Mouse (Mus musculus) cerebellum, adult 9-11 months (tissue): ENCODE results near the gene Mterf1b.
"Not testable (repeated sequence)": the region's sequence is repeated elsewhere in the genome, so short reads cannot be mapped to it uniquely, and the experiment has no call there.

Experiments used
- DNase-seq: peaks from one replicate; pipeline ENCODE4 v3.0.0; 2022

The Mterf1b gene

GRCm38 (mm10) chr5:4191671-4192480 is at the start of gene Mterf1b:
Gene Mterf1b (plus strand): TSS chr5:4192367.
- peak; percentile 26 for DNase-seq

DNA sequence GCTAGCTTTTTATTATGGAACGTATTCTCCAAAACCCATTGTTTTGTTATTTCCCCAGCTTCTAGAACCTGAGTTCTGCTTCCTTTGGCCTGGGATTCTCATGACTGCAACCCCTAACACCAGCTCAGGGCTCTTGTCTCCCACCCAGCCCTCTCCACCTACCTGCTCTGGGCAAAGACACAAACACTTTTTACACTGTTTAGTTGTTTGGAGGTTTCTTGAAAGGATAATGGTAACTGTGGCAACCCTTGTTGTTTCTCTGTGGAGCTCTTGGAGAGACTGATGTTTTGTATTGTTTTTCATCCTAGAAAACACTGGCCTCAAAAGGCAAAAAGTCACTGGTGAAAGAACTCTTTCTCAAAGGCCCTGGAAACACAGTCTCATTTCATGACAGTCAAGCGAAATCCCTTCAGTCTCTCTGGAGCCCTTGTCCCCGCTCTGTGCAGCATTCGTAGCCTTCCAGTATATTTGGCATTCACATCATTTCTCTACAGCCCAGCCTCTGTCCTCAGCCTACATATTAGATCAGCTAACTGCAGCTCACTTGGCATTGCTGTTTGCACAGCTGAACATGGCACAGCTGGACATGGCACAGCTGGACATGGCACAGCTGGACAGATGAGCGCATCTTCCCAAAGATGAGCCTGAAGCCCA is 32.6 kb upstream of the Mterf1b start:
- not testable (repeated sequence) for DNase-seq

GRCm38 (mm10) chr5:4161554-4161953 is 30.6 kb upstream of the Mterf1b start:
- peak; percentile 15 for DNase-seq

DNA sequence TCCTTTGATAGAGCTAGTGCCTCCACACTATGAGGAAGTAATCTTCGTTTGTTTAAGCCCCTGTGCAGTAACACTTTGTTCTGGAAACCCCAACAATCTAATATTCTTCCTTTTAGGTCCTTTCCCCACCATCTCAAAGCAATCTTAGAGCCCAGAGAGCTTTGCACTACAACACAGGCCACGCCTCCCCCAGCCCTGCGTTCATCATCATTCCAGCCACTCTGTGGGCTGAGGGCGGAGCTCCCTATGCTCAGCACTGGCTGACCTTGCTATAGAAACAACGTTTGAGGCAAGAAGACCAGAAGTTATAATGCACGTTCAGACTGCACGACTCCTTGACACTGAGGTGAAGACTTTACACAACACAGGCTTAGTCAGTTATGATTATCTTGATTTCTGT is 29.7 kb upstream of the Mterf1b start:
- DNase-seq = no peak

- not testable (repeated sequence) for DNase-seq
These were observed 24.2 kb upstream of the Mterf1b start for GRCm38 (mm10) chr5:4167813-4168529.

- not testable (repeated sequence) for DNase-seq
These were observed 23.6 kb upstream of the Mterf1b start for GRCm38 (mm10) chr5:4168530-4168926.

DNA sequence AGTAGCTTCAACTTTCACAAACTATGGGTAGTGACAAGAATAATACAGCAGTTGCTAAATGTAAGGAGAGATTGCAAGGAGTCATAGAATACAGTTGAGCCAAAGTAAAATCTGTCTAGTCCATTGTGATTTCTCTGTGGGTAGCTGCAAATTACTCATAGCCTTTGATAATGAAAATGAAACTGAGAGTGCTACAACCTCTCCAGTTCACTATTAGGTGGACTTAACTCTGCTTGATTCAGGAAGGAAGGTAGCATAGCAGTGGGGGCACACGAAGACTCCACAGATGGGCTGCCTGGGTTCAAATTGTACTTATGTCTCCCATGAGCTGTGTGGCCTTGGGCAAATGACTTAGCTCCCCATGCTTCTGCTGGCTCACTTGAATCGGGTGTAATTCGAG is 15.7 kb upstream of the Mterf1b start:
- not testable (repeated sequence) for DNase-seq

DNA sequence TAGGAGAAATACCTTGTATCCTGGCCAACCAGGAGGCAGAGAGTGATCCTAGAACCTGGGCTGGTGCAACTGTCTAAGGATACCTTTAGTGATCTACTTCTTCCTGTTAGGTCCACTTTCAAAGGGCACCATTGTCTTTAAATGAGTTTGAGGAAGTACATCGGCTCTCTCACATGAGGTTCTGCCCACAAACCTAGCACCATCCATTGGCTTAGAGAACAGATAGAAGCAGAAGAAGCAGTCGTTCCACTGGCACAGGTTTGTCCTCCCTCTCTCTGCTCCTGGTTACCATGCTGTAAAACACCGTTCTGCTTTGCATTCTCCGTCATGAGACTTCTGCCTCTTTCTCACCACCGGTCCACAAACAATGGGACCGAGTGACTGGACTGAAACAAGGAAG is 12.8 kb upstream of the Mterf1b start:
- DNase-seq = no peak

DNA sequence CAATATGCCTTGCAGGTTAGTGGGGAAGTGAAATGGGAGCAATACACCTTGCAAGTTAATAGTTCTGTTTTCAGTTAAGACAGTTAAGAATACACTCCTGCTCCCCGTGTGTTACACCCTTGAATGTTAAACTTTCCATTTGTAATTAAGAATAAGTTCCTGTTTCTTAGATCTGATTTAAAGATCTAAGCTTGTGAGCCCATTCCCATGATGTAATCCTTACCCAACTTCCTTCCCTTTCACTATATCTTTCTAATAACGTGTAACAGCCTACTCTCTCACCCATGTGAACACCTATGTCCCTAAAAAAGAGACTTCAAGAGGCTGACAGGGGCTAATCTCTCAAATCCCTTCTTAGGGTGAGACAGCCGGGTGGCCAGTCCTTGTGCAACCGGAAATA is 5.4 kb upstream of the Mterf1b start:
- DNase-seq = no peak

GRCm38 (mm10) chr5:4192481-4193246 is 497 bp downstream of the Mterf1b start:
- DNase-seq = not testable (repeated sequence)

DNA sequence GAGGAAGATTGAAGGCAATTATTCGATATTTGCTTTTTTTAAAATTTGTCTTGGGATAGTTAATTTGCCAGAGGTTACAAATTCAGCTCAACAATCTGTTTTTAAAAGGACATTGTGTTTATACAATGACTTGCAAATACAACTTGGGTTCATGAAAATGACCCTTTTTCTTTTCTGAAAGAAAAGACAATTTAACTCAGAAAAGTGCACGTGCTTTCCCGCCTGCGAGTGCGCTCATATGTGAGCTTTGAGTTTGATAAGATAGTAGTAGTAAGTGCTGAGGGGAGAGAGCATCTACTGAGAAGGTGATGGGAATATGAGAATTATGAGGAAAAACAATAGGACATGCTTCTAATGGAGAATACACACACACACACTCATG is 1.1 kb downstream of the Mterf1b start:
- no peak for DNase-seq

- no peak for DNase-seq
These were observed 2.0 kb downstream of the Mterf1b start for GRCm38 (mm10) chr5:4194166-4194565.

DNA sequence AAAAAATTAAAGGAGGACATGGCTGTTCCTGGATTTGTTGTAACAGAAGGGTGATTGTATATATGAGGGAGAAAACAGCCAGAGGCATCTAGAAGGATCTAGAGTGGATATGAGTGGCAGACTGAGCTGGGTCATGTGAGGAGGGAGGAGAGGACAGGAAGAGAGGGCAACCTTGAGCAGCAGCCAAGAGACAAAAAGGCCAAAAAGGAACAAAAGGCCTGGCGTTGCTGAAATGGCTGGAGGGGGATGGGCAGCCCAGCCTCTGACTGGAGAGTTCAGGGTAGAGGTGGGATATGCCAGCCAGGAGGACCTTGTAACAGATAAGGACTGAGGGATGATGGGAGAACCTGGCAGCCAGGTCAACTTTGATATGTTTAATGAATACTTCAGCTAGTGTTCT is 2.9 kb downstream of the Mterf1b start:
- no peak for DNase-seq

- DNase-seq = no peak
These were observed 9.2 kb downstream of the Mterf1b start for GRCm38 (mm10) chr5:4201368-4201767.

DNA sequence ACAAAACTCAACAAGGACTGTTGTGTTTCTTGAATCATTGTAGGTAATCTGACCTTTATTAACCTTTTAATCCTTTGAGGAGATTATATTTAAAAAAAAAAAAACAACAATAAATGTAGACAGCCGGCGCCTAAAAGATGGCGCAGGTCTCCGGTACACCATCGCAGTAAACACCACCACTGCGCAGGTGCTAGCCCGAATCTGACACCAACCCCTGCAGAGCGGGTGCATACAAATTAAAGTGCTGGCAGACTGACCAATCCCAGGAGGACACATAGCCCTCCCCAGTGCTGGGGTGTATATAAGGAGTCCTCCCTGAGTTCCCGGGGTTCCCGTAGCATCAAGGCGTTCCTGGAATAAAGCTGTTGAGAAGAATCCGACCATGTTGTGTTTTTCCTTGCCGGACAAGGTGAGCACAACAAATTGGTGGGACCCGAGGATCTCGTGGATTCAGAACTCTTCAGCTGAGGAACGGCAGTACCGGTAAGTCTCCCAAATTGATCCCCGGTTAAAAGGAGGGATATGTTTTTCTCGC is 10.2 kb downstream of the Mterf1b start:
- not testable (repeated sequence) for DNase-seq

DNA sequence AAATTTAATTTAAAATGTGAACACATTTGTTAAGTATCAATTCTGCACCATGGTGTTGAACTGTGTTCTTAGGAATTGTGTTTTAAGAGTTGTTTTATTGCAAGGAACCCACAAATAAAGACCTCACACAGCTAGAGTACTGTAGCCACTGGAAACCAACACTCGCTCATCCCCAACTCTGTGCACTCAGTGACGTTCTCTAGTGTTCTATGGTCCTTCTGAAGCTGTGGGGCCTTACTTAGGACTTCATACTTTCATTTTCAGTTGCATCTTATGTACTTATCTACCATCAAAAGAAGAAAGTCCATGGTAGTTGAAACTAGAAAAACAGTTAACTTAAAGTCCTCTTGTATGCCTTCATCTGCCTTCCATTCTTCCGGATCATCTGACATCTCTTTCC is 17.9 kb downstream of the Mterf1b start:
- not testable (repeated sequence) for DNase-seq

DNA sequence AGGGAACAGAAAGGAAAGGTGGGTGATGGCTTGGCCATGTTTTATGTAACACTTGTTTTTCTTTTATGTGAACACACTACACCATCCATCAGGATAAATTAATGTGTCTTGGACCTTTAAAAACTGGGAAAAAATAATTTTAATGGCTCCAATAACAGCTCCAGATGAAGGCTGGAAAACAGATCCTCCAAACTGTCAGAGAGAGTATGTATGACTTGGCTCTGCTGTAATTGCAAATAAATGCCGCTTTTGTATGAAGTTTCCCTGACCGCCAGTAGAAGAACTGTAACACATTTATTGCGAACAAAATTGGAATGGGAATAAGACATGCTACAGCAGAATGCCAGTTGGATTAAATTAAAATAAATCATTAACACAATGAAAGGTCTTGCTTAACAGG is 29.1 kb downstream of the Mterf1b start:
- no peak for DNase-seq

DNA sequence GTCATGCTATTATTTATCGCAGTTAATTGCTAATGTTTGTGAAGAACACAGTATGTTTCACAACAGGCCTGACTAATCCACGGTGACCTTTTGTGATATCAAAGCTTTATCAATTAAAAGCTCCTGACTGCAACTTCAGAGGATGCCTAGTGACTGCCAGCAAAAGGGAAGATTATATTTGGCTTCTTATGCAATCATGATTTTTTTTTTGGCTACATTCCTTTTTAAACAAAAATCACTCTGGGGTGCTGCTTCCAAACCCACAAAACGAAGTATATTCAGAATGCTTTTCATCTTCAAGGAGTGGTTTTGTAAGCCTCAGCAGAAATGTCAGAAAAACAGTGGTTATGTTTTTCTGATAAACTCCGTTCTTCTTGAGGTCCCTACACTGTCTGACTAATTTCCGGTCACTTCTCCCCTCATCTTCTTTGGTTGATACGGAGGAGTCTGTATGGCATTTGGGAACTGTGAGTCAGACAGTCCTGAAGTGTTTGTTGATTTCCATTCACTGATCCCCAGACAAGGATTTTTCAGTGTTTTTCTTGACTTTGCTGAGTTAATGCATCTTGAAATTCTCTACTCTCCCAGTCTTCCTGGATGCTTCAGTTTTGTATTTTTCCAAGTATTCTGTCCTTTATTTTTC is 29.9 kb downstream of the Mterf1b start:
- DNase-seq = no peak

GRCm38 (mm10) chr5:4232163-4232562 is 40.0 kb downstream of the Mterf1b start:
- DNase-seq = no peak

DNA sequence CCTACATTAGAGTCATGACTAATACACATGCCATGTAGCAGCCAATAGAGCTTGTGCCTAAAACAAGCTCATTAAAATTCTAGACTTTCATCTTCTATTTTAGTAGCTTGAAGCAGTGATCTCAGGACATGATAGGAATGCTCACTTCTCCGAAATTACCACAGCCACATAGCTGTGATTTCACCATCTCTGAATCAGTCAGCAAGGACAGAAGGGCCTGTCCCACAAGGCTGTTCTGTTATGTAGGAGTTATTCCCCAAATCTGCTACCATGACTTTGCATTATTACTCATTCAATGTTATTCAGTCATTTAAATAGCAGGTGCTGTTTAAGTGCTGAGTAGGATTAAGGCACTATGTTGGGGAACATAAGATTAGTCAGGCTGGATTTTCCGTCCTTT is 42.3 kb downstream of the Mterf1b start:
- DNase-seq = no peak

DNA sequence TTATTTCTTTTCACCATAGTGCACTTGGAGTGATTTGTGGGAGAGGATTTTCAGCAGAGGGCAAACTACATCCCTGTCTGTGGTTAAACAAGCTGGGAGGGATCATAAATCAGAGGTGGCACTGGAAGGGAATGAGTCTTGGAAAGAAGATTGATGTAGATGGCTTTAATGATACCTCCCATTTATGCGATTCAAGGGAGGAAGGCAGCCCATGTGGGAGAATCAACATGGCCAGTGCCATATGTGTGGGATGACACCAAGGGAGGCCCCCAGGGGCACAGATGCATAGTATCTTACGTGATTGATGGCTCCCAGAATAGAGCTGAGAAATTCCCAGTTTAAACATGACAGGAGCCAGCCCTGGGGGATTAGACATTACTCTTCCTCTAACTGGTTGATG is 48.0 kb downstream of the Mterf1b start:
- DNase-seq = no peak

DNA sequence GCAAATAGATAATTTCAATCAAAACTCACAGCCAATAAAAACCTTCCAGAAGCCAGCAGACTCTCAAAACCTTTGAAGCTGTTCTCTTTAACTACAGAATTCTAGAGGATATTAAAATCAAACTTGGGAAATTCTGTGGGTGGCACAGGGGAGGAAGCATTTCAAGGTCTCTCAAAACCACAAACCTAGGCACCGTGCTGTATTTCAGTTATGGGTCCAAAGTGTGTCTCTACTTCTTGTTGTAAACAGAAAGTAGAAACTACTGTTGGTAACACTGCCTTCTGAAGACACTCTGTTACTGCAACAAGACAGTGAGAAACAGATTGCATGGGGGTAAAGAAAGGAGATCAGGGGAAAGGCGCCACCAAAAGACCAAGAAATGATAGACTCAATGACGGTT is 52.8 kb downstream of the Mterf1b start:
- no peak for DNase-seq
